Mouse (Mus musculus) cortical plate, adult 2 months (tissue): Measurements from ENCODE around the gene Mep1a.

Experiments
- CTCF ChIP-seq: fragments of 200-500 bp; IDR thresholded peaks from 2 replicates; pipeline ENCODE4 v1.5.1; 2011; ENCODE audit warnings: mild to moderate bottlenecking, control low read depth, low read length; ENCODE audit not compliant: insufficient read depth; ENCODE audit errors: extremely low read depth
- POLR2A ChIP-seq: fragments of 200-500 bp; IDR thresholded peaks from 2 replicates; pipeline ENCODE4 v1.6.1; 2011; ENCODE audit warnings: mild to moderate bottlenecking, low read length, control low read depth; ENCODE audit not compliant: insufficient read depth; ENCODE audit errors: extremely low read depth

DNA sequence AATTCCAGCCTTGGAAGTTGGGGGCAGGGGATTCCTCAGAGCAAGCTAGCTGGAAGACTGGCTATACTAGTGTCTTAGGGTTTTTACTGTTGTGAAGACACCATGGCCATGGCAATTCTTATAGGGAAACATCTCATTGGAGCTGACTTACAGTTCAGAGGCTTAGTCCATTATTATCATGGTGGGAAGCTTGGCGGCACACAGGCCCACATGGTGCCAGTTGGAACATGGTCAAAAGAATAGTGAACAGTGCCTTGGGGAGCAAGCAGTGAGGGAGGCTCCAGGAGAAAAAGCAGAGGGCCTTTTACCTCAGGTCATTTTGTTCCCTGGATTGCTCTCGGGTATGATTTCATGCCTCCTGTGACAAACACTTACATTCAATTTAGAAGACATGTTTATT, 27.9 kb upstream of the Mep1a start:
- TF ChIP-seq CTCF (no peak), POLR2A (no peak)
